Mouse (Mus musculus) liver, adult 2 months (tissue): ENCODE measurements around the gene Tmem50a.

ENCODE experiments used
- CTCF ChIP-seq: fragments of 200-500 bp; IDR thresholded peaks from 2 replicates; pipeline ENCODE4 v1.5.1; 2011; ENCODE audit warnings: low read depth, low read length, control low read depth
- POLR2A ChIP-seq: fragments of 200-500 bp; IDR thresholded peaks from 2 replicates; pipeline ENCODE4 v1.6.1; 2011; ENCODE audit warnings: low read length, control low read depth; ENCODE audit not compliant: insufficient read depth; ENCODE audit errors: extremely low read depth

DNA sequence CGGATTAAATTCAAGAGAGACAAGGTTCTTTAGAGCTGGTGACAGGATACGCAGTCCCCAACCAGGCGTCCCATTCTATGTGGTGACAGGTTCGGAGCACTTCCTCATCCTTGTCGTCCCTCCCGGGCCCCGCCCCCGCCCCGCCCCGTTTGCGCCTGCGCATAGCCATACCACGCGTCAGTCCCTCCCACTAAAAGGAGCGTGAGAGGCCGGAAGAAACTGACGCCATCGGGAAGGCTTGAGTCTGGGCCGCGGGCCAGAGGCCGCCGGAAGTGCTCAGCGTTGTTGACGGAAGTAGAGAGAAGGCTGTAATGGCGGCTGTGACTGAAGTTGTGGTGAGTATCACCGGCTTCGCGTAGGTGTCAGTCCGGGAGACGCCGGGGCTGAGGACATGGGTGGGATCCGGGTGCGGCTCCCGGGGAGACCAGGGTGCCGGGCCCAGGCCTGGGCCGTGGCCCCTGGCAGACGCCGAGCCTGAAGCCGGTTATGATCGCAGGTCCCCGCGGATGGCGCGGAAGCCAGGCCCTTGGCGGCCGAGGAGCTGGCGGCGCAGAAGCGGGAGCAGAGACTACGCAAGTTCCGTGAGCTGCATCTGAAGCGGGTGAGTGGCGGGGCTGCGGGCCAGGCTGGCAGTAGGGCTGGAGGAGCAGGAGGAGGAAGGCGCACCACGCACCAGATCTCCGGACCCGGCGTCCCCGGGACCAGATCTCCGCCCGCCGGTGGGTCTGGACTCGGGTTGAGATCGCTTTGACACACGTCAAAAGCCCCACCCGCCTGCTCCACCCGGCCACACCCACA, 16.1 kb upstream of the Tmem50a start, which contains the start of gene Syf2:
- TF ChIP-seq CTCF, result no peak
- 0 out of 2 replicates have a peak, but pooled peaks have one; percentile 39 for TF ChIP-seq POLR2A
